Mouse (Mus musculus) CD4-positive helper T cell, adult 2 months (primary cell): ENCODE measurements around the gene Sde2.
A peak's percentile ranks its signal among the peaks of the same experiment; 100 is the strongest.
"Not testable (repeated sequence)": the region's sequence is repeated elsewhere in the genome, so short reads cannot be mapped to it uniquely, and the experiment has no call there.

ENCODE experiments used
- DNase-seq: peaks from one replicate; pipeline ENCODE4 v3.0.0-alpha.2; 2012; ENCODE audit warnings: low read depth, missing footprints, low spot score

The Sde2 gene

GRCm38 (mm10) chr1:180835273-180836015, 15.5 kb upstream of the Sde2 start:
- DNase-seq = no peak

GRCm38 (mm10) chr1:180836467-180836866, 14.5 kb upstream of the Sde2 start:
- not testable (repeated sequence) for DNase-seq

GRCm38 (mm10) chr1:180837186-180837585, 13.7 kb upstream of the Sde2 start:
- DNase-seq = no peak

GRCm38 (mm10) chr1:180838014-180838413, 12.9 kb upstream of the Sde2 start:
- no peak for DNase-seq

- no peak for DNase-seq
These were observed 11.6 kb upstream of the Sde2 start for GRCm38 (mm10) chr1:180839201-180839910.

GRCm38 (mm10) chr1:180841561-180842300, 9.2 kb upstream of the Sde2 start:
- no peak for DNase-seq

- peak; percentile 79 for DNase-seq
These were observed 2.8 kb upstream of the Sde2 start for GRCm38 (mm10) chr1:180848114-180848510.

- DNase-seq = peak; percentile 57
These were observed 2.3 kb upstream of the Sde2 start for GRCm38 (mm10) chr1:180848511-180849241.

GRCm38 (mm10) chr1:180849701-180850301, 1.1 kb upstream of the Sde2 start:
- DNase-seq = no peak

- no peak for DNase-seq
These were observed 7.8 kb downstream of the Sde2 start for GRCm38 (mm10) chr1:180858763-180859162.

GRCm38 (mm10) chr1:180860030-180860429, 9.1 kb downstream of the Sde2 start:
- no peak for DNase-seq

GRCm38 (mm10) chr1:180863606-180864005, 12.7 kb downstream of the Sde2 start:
- peak; percentile 53 for DNase-seq

- no peak for DNase-seq
These were observed 15.1 kb downstream of the Sde2 start for GRCm38 (mm10) chr1:180866001-180866400.

- DNase-seq = no peak
These were observed 19.3 kb downstream of the Sde2 start for GRCm38 (mm10) chr1:180870122-180870650.

GRCm38 (mm10) chr1:180873861-180874484, 23.0 kb downstream of the Sde2 start:
- peak; percentile 80 for DNase-seq

- DNase-seq = no peak
These were observed 23.7 kb downstream of the Sde2 start for GRCm38 (mm10) chr1:180874615-180875014.

GRCm38 (mm10) chr1:180875126-180875525, 24.2 kb downstream of the Sde2 start:
- no peak for DNase-seq

- no peak for DNase-seq
These were observed 26.5 kb downstream of the Sde2 start for GRCm38 (mm10) chr1:180877466-180877865.

- no peak for DNase-seq
These were observed 30.8 kb downstream of the Sde2 start for GRCm38 (mm10) chr1:180881768-180882167.

- DNase-seq = no peak
These were observed 32.8 kb downstream of the Sde2 start for GRCm38 (mm10) chr1:180883731-180884130.
